Mouse (Mus musculus) brown adipose tissue, adult 24 weeks (tissue): Measurements from ENCODE around the gene Aamp. TPM values are rescaled to one million over a fixed set of nuclear protein-coding genes. Genes with fewer than 3 reads are reported as not detected.

Experiments
- H3K27ac ChIP-seq: fragments of 200-500 bp; replicated peaks from 2 replicates; pipeline ENCODE4 v1.5.1; 2012; ENCODE audit warnings: low read depth, mild to moderate bottlenecking, low read length
- H3K4me1 ChIP-seq: fragments of 200-500 bp; 2 replicates; pipeline ENCODE4 v1.6.1; 2012; ENCODE audit warnings: low read length, mixed read lengths; ENCODE audit not compliant: control insufficient read depth, insufficient read depth, insufficient read length
- H3K4me3 ChIP-seq: fragments of 200-500 bp; 2 replicates; pipeline ENCODE4 v1.5.1; 2012; ENCODE audit warnings: low read depth, mild to moderate bottlenecking, low read length, moderate library complexity; ENCODE audit not compliant: insufficient read depth
- polyA plus RNA-seq: library from polyadenylated mRNA; stranded (reverse); fragments of >200 nt; gene quantifications from 2 replicates; pipeline ENCODE4 v1.2.4, GENCODE M21; 2012; ENCODE audit not compliant: missing spikeins, insufficient read depth, insufficient read length

The Aamp gene
- polyA plus RNA-seq, 1 experiment, result 66.7 TPM

DNA sequence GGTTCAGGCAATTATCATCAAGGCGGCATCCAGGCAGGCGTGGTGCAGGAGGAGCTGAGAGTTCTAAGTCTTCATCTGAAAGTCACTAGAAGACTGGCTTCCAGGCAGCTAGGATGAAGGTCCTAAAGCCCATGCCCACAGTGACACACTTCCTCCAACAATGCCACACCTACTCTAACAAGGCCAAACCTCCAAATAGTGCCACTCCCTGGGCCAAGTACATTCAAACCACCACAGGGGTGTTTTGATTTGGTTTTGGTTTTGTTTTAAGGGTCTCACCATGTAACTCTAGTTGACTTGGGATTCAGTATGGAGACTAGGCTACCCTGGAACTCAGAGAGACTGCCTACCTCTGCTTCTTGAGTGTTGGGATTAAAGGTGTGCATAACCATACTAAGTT is 21.0 kb upstream of the Aamp start, which contains the start of gene Tmbim1:
TSS of gene Tmbim1 (minus strand) at position 101 of the 400 bp plus-strand sequence.
- peak within 1 kb of the TSS; percentile 99 for H3K27ac ChIP-seq
- H3K4me3 ChIP-seq, result peak within 1 kb of the TSS; percentile 98
- peaks cover 28% of the 10 kb centered on the region for H3K4me1 ChIP-seq

DNA sequence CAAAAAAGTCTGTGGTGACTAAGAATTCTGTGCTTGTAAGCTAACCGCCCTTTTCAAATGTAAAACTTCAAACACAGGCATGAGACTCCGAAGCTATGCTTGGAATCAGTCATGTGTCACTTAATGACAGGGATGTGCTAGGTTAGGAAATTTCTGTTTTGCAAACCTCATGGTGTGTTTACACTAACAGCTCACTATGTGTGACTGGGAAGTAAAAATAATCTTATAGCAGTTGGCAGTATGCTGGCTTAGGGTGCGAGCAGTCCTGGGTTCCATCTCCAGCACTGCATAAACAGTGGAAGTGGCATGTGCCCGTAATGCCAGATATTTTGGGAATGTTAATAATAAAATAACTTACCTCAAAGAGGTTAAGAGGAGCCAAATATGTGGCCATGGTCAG is 20.4 kb upstream of the Aamp start:
- no peak overlapping the region for H3K4me3 ChIP-seq
- H3K27ac ChIP-seq, result no peak overlapping the region; the same call in 1 of the 2 replicates
- H3K4me1 ChIP-seq, result peaks cover 26% of the 10 kb centered on the region

DNA sequence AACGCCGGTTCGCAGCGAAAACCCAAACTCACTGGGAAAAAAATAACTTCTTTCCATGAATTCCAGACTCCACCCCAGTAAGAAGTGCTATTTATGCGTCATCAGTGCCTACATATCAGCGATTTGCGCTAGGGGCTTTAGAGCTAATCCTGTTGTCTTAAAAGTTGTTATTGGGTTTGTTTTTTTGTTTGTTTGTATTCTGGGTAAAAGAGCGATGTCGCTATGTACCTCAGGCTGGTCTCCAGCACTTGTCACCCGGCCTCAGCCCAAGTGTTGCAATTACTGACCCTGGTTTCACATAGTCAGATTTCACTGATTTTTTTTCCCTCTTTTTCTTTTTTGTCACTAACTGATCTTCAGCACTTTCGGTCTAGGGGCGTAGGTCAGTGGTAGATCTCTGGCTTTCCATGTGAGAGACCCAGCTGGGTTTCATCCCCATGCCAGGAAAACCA is 19.8 kb upstream of the Aamp start:
- Histone ChIP-seq H3K4me3 (peak overlapping the region; percentile 98), H3K4me1 (peaks cover 28% of the 10 kb centered on the region), H3K27ac (peak overlapping the region; percentile 99)

DNA sequence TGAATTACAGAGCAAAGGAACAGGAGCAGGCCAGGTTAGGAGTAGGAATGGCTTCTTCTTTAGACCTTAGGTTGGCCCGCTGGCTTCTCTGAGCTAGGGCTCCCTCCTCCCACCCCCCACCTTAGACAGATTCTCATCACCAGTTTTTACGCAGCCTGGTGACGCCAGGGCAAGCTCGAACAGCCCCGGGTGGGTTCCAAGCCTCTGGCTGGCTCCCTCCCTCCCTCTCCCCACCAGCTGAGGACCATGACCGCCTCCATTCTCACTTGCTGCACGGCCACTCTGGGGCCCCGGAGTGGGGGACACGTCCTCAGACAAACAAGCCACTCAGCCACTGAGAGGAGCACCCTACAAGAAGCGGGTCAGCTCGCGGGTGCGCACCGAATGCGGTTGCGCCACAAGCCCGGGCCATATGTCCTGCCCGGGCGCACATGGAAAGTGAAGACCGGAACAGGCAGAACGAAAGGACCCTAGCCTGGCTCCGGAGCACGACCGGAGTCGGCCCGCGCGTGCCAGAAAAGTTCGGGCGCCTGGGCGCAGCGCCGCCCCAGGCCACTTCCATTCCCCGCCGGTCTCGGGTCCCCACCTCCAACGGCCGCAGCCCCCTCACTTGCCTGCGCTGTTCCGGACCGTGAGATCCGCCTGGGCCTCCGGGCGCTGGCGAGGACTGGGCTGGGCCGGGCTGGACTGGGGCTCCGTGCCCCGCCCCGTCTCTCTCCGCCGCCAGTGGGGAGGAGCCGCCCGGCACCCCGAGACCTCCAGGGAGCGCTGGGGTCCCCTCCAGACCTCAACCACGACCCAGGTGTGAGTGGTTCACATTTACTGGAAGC is 19.2 kb upstream of the Aamp start:
- Histone ChIP-seq H3K4me1 (peaks cover 34% of the 10 kb centered on the region), H3K27ac (peak overlapping the region; percentile 99), H3K4me3 (peak overlapping the region; percentile 98)

GRCm38 (mm10) chr1:74302835-74303234 is 18.3 kb upstream of the Aamp start:
- H3K4me3 ChIP-seq, result peak overlapping the region; percentile 49
- H3K4me1 ChIP-seq, result peaks cover 43% of the 10 kb centered on the region
- peak overlapping the region; percentile 75 for H3K27ac ChIP-seq

- Histone ChIP-seq H3K4me1 (peaks cover 49% of the 10 kb centered on the region), H3K27ac (peak overlapping the region; percentile 75), H3K4me3 (peak overlapping the region; percentile 49)
Observed at GRCm38 (mm10) chr1:74302229-74302628, 17.7 kb upstream of the Aamp start.

GRCm38 (mm10) chr1:74300347-74301110 is 16.0 kb upstream of the Aamp start:
- Histone ChIP-seq H3K27ac (peak overlapping the region; percentile 86), H3K4me1 (peaks cover 64% of the 10 kb centered on the region), H3K4me3 (no peak overlapping the region)

GRCm38 (mm10) chr1:74298996-74299395 is 14.5 kb upstream of the Aamp start:
- peaks cover 76% of the 10 kb centered on the region for H3K4me1 ChIP-seq
- no peak overlapping the region for H3K4me3 ChIP-seq
- H3K27ac ChIP-seq, result peak overlapping the region; percentile 86

GRCm38 (mm10) chr1:74298157-74298750 is 13.7 kb upstream of the Aamp start:
- H3K4me1 ChIP-seq, result peaks cover 80% of the 10 kb centered on the region
- no peak overlapping the region for H3K4me3 ChIP-seq
- peak overlapping the region; percentile 86 for H3K27ac ChIP-seq

- Histone ChIP-seq H3K4me1 (peaks cover 73% of the 10 kb centered on the region), H3K27ac (peak overlapping the region; percentile 92), H3K4me3 (no peak overlapping the region)
Observed at GRCm38 (mm10) chr1:74297269-74297668, 12.7 kb upstream of the Aamp start.

- peak overlapping the region; percentile 12; the same call in 1 of the 2 replicates for H3K4me3 ChIP-seq
- peak overlapping the region; percentile 92 for H3K27ac ChIP-seq
- peaks cover 66% of the 10 kb centered on the region for H3K4me1 ChIP-seq
Observed at GRCm38 (mm10) chr1:74296477-74296876, 11.9 kb upstream of the Aamp start.

- Histone ChIP-seq H3K4me3 (peak overlapping the region; percentile 12), H3K4me1 (peaks cover 60% of the 10 kb centered on the region), H3K27ac (peak overlapping the region; percentile 92)
Observed at GRCm38 (mm10) chr1:74295456-74296171, 11.1 kb upstream of the Aamp start.

GRCm38 (mm10) chr1:74294733-74295455 is 10.4 kb upstream of the Aamp start:
- Histone ChIP-seq H3K27ac (peak overlapping the region; percentile 92), H3K4me1 (peaks cover 65% of the 10 kb centered on the region), H3K4me3 (no peak overlapping the region)

GRCm38 (mm10) chr1:74294090-74294643 is 9.6 kb upstream of the Aamp start:
- H3K4me1 ChIP-seq, result peaks cover 61% of the 10 kb centered on the region
- peak overlapping the region; percentile 46 for H3K27ac ChIP-seq
- no peak overlapping the region for H3K4me3 ChIP-seq
